Mouse (Mus musculus) fibroblast of lung, adult 2 months (primary cell): ENCODE results near the gene Sncb.

Source experiments
- DNase-seq: peaks from one replicate; pipeline ENCODE4 v3.0.0-alpha.2; 2011; ENCODE audit warnings: low read depth

Sncb gene

DNA sequence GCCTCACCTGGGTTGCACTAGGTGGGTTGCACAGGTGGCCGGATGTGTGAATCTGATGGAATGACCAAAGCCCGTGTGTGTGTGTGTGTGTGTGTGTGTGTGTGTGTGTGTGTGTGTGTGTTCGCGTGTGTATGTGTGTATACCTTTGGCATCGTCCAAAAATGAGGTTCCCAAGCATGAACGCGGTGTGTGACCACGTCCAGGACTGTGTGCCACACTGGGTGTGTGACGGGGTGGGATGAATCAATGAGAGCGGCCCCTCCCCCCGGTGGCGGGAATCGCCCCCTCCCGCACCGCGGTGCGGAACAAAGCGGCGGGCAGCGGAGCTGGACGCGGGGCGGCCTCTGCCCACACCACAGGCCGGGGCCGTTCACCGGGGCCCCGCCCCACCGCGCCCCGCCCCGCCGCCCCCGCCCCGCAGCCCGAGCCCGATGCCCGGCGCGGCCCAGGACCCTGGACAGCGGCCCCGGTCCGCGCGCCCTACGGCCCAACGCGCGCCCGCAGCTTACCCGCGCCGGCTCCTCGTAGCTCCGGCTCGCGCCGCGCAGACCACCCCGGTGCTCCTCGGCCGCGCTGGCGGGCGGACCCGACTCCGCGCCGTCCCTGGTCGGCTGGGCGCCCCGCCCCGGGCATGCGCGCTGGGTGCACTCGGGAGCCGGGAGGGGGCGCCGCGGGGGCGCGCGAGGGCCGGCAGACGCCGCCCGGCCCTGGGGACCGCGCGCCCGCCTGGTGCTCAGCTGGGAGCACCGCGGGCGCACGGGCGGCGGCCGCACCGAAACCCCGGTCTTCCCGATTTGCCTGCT is 17.1 kb downstream of the Sncb start:
- DNase-seq, result no peak

DNA sequence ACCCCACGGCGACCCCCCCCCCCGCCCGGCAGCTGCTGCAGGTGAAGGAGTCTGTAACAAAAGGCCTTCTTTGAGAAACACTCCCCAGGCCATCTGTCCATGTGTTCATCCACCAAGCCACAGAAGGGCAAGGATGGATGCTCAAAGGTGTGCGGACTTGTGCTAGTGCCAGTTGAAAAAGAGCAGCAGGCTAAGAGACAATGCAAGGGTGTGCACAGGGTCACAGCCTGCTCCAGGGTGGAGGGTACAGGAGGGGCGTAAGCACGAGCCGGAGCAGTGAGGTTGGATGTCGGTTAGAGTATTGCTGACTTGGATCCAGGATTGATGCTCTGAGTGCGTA is 17.7 kb downstream of the Sncb start:
- DNase-seq, result no peak

DNA sequence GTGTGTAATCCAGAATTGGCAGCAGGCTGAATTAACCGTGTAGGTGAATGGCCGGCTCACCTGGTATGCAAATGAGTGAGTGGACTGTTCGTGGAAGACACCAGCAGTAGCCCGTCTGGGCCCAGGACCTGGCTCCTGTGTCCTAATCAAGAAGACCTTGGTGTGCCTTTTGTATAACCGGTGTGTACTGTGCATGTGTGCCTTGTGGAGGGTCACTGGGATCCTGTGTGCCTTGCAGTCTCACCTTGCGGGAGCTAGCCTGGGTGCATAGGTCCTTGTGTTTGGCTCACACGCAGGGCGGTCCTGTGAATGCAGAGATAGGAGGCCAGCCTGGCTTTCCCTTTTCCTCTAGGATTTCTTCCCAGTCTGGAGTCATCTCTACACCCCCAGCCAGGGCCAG is 18.2 kb downstream of the Sncb start:
- DNase-seq, result no peak

DNA sequence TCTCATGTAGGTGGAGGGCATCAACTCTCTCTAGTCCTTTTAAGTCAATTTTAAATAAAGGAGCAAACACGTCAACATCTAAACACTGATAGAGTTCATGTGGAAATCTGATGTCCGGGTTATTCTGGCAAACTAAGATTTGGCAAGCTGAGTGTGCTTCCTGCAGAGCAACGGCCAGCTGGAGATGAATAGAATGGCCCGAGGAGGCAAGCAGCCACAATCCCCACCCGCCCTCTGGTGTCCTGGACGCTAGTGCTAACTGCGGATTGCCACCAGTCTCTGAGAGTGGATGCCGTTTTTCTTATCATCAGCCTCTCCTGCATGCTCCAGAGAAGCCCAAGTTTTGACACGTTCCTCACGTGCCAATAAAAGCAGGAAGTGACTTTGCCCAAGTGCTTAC is 19.5 kb downstream of the Sncb start:
- no peak for DNase-seq

DNA sequence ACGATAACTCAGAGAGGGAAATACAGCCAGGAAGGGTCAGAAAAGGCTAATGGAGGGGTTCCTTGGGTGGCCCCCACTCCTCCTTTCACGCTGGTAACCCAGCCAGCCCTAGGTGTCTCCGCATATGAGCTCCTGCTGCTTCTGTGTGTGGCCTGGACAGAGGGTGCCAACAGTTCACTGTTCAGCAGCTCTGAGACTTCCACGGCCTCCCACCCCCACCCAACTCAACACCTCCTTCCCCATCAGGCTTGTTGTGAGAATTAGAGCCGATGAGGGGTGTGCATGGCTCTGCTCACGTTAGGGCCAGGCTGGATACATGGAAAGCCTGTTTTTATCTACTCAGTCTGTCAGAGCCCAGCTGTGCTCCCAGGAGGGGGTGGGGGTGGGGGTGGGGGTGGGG is 20.3 kb downstream of the Sncb start:
- DNase-seq, result no peak

DNA sequence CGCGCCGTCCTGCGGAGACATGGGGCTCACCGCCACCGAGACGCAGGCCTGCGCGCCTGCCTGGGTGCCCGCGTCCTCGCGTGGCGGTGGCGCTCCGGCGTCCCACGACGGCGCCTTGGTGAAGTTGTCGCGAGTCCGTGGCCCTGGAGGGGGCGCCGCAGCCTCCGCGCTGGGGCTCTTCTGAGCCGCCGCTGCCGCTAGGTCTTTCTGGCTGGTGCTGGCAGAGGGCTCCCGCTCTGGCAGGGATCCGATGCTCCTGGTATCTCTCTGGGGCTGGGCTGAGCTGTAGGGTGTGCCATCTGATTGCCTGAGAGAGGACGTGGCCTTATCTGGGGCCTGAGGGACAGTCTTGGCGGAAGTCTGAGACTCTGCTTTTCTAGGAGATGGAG is 28.2 kb downstream of the Sncb start:
- no peak for DNase-seq

DNA sequence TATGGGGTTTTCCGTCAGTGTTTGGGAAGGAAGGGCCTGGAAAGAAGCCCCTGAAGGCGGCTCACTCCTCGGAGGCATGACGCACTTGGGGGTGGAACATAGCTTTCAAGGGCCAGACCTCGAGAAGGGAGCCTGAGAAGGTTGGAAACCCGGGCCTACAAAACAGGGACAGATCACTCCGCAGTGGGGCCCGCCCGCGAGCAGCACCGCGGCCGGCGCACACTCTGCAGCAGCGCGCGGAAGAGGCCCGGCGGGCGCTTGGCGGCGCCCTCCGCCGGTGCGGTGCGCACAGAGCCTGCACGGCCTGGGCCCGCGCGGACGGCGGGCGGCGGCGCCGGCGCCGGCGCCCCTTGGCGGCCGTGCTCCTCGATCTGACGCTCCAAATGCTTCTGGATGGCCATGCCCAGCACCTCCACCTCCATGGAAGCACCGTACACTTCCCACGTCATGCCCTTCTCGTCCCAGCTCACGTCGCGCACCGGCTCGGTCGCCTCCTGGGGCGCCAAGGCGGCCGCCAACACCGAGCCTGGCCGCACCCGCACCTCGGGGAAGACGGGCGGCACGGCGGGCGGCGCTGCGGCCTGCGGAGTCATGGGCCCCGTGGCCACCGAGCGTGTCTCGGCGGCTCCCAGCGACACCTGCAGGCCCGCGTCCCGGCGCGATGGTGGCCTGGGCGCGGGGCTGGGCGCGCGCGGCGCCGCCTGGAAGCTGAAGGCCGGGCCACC is 28.7 kb downstream of the Sncb start:
- DNase-seq, result no peak

DNA sequence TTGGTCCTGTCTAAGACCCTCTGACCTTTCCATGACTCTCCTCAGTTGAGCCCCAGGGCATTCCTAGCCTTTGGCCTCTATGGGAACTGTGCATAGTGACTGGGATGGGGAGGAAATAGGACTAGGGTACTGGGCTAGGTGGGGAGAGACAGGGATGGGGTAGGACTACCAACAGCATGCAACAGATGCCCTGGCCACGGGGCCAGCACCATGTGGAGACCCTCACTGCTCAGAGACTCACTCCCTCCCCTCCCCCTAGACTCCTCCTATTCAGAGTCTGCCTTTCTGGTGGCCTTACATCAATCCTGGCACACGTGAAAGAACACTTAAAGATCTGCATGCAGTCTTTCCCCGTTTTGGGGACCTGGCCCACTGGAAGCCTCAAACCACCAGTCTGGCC is 29.5 kb downstream of the Sncb start:
- DNase-seq, result no peak

DNA sequence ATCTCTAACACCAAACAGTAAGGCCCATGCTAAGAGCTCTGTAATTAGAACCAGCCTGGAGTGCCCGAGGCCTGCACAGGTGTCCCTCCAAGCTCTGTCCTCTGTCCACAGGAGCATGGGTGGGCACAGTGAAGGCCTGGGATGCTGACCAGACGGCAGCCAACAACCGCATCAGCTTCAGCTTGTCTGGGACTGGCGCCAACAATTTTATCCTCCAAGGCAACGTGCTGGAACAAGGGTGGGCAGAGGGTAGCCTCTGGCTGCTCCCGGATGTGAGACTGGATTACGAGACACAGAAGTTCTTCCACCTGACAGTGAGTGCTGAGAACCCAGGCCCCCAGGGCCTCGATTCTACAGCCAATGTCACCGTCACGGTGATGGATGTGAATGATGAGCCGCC is 40.3 kb downstream of the Sncb start:
- DNase-seq, result no peak

DNA sequence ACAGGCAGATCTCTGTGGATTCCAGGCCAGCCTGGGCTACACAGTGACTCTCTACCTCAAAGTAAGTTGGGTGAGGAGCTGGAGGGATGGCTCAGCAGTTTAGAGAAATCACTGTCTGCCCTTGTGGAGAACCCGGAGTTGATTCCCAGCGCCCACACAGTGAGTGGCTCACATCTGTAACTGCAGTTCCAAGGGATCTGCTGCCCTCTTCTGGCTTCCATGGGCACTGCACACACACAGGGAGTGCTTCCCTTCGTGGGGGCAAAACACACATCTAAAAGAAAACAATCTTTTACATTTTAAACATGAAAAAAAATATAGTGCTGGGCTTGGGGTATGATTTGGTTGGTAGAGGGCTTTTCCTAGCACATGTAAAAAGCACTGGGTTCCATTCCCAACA is 43.3 kb downstream of the Sncb start:
- DNase-seq, result no peak

DNA sequence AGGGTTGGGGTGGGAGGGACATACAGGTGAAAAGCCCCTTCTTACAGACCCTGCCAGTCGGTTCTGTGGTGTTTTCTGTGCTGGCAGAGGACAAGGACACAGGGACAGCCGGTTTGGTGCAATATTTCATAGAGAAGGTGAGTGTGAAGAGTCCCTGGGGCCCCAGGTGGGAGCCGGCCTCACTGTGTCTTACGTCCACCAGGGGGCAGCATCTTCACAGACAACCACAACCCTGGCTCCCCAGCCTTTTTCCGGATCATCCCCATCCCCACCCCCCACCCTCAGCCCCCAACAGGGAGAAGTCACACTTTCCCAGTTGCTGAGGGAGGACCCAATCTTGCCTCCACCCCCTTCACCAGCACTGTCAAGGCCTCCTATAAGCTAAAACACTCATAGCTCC is 49.5 kb downstream of the Sncb start:
- no peak for DNase-seq

DNA sequence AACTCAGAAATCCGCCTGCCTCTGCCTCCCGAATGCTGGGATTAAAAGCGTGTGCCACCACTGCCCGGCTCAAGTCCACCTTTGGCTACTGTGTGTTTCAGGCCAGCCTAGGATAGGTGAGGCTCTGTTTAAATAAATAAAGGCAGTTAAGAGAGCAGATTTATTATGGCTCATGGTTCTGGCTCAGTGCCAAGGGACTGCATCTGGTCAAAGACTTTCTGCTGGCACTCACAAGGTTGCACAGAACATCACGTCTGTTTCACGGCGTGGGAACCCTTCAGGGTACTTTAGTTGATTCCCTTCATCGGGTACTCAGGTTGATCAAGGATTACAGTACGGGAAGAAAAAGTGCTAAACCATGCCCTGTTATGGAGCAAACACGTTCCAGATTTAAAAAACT is 51.4 kb downstream of the Sncb start:
- DNase-seq, result no peak

DNA sequence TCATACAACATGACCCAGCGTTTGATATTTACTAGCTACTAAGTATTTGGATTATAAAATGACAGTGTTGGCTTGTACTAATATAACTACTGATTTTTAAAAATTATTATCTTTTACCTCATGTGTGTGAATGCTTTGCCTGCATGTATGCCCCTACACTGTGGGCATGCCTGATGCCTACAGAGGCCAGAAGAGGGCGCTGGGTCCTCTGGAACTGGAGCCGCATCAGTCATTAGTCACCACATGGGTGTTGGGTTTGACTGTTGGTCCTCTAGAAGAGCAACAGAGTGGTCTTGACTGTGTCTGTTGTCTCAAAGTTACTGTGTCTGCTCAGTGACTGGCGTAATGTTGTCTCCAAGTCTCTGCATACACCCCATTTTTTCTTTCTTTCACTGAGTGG is 52.0 kb downstream of the Sncb start:
- DNase-seq, result no peak

DNA sequence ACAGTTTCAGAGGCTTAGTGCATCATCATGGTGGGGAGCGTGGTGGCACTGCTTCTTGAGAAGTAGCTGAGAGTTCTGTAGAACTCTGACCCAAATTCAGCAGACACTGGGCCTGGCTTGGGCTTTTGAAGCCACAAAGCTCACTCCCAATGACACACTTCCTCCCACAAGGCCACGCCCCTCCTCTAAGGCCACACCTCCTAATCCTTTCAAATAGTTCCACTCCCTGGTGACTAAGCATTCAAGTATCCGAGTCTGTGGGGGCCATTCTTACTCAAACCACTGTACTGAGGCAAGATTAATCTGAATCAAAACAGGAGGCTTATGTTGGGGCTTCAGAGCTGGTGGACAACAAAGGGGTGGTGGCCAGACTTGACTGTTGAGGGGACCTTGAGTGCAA is 55.5 kb downstream of the Sncb start:
- DNase-seq, result no peak
